Mouse (Mus musculus) thymus, postnatal 14 days (tissue): ENCODE measurements around the gene Bcat2.

Experiments
- DNase-seq: peaks from one replicate; pipeline ENCODE4 v3.0.0; 2021

Gene Bcat2

DNA sequence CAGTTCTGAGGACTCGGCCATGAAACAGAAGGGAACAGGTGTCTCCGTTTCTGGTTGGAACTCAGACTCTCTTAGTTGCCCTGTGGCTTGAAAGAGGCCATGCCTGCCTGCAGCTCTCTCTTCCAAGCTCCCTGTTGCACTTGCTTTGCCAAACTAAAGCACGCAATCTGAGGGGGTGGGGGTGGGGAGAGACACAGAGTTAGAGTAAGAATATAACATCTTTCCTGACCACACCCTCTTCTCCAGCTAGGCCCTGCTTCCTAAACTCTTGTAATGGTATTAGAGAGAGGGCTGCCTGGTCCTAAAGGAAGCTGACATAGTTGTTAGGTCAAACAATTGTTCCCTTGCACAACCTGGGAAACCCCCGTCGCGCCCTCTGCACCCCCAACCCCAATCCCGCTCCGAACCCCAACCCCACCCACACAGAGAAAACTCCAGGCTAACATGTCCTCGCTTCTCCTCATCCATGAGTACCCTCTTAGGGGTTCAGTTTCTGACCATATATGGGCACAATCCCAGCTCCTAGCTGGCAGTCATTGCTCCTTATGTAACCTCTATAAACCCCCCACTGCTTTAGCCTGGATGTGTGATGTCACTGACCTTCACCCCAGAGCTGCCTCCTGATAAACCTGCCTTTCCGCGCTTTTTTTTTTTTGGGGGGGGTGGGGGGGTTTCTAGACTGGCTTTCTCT is 19.0 kb upstream of the Bcat2 start:
- DNase-seq: no peak

DNA sequence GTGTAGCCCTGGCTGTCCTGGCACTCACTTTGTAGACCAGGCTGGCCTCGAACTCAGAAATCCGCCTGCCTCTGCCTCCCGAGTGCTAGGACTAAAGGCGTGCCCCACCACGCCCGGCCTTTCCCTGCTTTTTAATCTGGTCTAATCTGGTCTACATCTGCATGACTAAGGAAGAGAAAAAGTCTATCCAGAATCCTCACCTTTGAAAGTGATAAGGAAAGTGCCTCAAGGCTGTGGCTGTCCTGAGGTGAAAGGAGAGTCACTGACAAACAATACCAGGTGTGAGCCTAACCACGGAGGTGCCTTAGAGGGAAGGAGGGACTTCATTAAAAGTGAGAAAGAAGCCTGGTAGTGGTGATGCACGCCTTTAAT is 18.5 kb upstream of the Bcat2 start:
- no peak for DNase-seq

- no peak for DNase-seq
Observed at GRCm38 (mm10) chr7:45553519-45553918, 16.4 kb upstream of the Bcat2 start.

DNA sequence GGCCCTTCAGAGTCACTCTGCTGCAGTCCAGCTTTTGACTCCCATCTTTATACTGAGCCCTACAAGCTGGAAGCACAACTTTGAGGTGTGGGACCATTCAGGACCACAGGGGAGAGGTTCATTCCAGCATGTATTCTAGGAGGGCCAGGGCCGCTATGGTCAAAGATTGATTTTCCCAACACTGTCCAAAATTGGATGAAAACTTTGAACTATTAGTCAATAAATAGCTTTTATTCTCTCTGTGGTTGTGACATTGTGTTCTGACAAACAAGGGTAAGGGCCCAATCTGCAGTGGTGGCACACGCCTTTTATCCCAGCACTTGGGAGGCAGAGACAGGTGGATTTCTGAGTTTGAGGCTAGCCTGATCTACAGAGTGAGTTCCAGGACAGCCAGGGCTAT is 16.0 kb upstream of the Bcat2 start:
- DNase-seq: no peak

- no peak for DNase-seq
Observed at GRCm38 (mm10) chr7:45554744-45555143, 15.2 kb upstream of the Bcat2 start, which contains the start of gene Hsd17b14. Gene Hsd17b14 (plus strand): TSS chr7:45554893.

DNA sequence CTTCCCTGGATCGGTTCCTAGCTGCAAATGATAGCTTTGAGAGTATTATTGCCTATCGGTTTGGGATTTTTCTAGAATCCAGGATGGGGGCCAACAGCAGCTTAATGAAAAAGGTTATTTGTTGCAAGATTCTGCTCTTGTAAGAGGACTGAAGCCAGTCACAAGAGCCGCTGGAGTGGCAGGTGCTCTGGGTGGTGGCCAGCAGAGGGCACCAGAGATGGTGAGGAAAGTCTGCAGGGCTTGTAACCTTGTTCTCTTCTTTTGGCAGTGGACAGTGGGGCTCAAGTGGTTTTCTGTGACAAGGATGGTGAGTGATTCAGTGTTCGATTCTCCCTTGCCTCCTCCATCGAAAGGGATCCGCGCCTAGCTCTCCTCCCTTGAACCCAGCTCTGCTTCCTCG is 14.2 kb upstream of the Bcat2 start:
- peak; percentile 88 for DNase-seq

GRCm38 (mm10) chr7:45558907-45559306 is 11.0 kb upstream of the Bcat2 start:
- DNase-seq: no peak

DNA sequence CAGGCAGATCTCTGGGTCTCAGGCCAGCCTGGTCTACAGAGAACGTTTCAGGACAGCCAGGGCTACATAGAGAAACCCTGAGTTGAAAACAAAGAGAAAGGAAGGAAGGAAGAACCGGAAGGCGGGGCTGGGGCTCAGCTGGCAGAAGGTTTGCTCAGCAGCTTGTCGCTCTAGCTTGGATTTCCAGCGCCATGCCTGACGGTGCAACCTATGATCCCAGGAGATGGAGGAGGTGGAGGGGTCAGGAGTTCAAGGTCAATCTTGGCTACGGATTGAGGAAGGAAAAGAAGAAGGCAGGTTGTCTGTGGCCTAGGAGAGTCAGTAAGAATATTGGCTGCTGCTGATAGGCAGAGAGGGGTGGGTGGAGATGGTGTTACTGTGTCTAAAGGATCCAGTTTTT is 9.7 kb upstream of the Bcat2 start:
- DNase-seq: peak; percentile 33

DNA sequence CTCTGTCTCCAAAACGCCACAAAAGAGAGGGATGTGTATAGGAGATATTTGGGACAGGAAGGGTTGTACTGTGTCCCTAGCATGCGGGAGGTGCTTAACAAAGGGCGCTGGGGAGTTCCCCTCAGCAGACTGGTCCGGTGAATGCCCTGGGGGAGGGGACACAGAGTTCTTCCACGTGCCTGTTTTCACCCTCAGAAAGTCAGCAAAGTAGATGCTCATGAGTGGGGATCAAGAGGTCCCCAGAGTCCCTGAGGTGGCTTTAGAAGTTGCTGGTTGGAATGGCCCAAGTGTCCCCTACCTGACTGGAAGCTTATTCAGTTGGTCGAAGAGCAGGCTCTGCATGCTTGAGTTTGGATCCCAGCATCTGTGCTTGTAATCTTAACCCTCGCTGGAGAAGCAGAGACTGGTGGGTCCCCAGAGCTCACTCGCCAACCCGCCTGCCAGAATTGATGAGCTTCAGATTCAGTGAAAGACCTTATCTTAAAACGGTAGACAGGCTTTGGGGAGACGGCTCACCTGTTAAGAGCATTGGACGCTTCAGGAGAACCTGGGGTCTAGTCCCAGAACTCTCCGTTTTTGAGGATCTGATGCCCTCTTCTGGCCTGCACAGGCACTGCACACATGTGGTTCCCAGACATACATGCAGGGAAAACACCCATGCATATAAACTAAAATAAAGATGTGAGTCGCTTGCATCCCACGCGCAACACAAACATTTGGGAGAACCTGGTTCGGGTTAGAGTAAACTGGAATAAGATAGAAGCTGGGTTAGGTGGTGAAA is 8.9 kb upstream of the Bcat2 start:
- DNase-seq: peak; percentile 88

DNA sequence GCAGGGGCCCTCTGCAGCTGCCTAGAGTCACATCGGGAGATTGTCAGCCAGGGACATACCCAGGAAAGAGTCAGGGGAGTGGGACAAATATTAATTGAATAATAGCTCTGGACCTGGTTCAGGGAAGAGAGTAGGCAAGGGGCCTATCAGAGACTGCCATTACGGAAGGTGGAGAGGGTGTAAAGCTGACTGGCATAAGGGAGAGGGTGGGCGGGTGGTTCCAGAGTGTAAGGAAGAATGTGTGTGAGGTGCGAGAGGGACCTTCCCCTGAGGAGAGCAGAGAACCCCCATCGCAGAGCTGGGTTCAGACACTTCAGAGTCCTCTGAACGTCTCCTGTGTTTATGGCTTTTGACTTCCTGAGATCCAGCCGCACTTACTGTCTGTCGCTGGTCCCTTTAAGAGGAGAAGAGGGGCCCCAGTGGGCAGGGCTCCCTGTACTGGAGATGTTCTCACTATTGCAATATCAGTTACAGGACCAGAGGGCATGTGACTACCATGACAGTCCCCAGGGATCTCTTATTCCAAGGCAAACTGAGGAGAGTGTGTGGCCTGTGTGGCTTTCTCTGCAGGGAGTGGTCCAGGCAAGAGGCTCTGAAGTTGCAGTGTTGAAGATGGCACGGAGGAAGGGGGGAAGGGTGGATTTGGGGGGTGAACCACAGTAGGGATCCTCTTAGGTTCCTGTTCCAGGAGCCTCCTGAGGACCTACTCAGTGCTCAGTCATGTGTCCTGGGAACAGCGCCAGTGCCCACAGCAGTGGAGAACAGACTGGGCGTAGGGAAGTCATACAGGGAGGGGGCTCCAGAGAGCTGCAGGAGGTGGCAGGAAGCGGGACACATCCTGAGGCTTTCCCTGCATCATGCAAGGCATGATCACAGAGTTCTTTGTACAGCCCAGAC is 8.1 kb upstream of the Bcat2 start:
- DNase-seq: no peak

GRCm38 (mm10) chr7:45564811-45565210 is 5.1 kb upstream of the Bcat2 start:
- no peak for DNase-seq

DNA sequence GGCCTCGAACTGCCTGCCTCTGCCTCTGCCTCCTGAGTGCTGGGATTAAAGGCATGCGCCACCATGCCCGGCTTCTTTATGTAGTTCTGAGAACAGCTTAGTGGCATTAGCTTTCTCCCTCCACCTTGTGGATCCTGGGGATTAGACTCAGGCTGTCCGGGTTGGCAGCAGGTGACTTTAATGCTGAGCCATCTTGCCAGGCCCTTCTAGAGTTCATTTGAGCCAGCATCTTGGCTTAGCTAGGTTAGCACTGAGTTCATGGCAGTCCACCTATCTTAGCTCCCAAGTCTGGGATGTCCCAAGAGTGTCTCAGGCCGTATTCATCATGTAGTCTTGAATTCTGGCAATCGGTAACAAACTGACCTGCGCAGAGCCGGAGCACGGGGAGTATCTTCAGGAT is 4.5 kb upstream of the Bcat2 start:
- no peak for DNase-seq

- no peak for DNase-seq
Observed at GRCm38 (mm10) chr7:45567112-45567779, 2.7 kb upstream of the Bcat2 start.

DNA sequence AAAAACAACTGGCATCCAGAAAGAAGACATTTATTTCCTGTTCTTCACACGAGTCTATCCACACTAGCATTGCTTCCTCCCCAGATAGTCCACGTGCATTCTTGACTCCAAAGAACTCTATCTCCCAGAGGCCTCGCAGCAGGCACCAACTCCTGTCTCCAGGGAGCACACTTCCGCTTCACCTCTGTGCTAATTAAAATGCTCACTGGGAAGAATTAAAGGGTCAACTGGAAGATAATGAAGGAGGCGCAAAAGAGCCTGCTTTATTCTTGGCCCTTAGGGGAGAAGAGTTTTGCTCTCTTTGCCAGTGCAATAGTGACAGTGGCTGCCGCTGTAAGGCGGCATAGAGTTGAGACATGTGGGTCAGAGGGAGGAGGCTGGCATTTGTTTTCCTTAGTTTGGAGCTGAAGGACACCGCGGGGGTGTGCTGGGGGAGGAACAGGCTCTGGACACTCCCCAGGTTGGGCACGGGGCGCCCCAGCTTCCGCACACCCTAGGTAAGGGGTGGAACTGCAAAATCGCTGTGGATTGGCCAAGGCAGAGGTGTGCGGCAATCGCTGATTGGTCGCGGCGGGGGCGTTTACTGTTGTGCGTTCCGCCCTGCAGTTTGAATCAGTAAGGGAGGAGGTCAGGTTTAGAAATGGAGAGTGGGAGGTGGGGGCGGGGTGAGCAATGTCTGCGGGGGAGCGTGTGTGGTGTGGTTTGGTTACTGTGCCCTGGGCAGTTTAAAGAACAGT is 2.0 kb upstream of the Bcat2 start:
- DNase-seq: peak; percentile 93

GRCm38 (mm10) chr7:45568601-45569473 is 1.1 kb upstream of the Bcat2 start:
- DNase-seq: no peak

- peak; percentile 60 for DNase-seq
Observed at GRCm38 (mm10) chr7:45571966-45572365, 2.0 kb downstream of the Bcat2 start.

GRCm38 (mm10) chr7:45573954-45574353 is 4.0 kb downstream of the Bcat2 start:
- DNase-seq: peak; percentile 78

- no peak for DNase-seq
Observed at GRCm38 (mm10) chr7:45574472-45575379, 4.8 kb downstream of the Bcat2 start.

- DNase-seq: no peak
Observed at GRCm38 (mm10) chr7:45585923-45586322, 16.0 kb downstream of the Bcat2 start.
